Mouse (Mus musculus) lung, adult 2 months (tissue): ENCODE measurements around the gene Arfip1. TPM values are rescaled to one million over a fixed set of nuclear protein-coding genes. Genes with fewer than 3 reads are reported as not detected.
"Not testable (repeated sequence)": the region's sequence is repeated elsewhere in the genome, so short reads cannot be mapped to it uniquely, and the experiment has no call there.

Experiments used
- DNase-seq: peaks from one replicate; pipeline ENCODE4 v3.0.0; 2022
- H3K4me1 ChIP-seq: fragments of 200-500 bp; 2 replicates; pipeline ENCODE4 v1.6.1; 2011; ENCODE audit warnings: low read length; ENCODE audit not compliant: control insufficient read depth, insufficient read depth
- H3K4me3 ChIP-seq: fragments of 200-500 bp; replicated peaks from 2 replicates; pipeline ENCODE3; 2011; ENCODE audit warnings: low read depth, mild to moderate bottlenecking, control low read depth, low read length; ENCODE audit errors: extremely low read depth
- CTCF ChIP-seq: fragments of 200-500 bp; IDR thresholded peaks from 2 replicates; pipeline ENCODE4 v1.5.1; 2011; ENCODE audit warnings: mild to moderate bottlenecking, low read length, control low read depth; ENCODE audit not compliant: insufficient read depth
- POLR2A ChIP-seq: fragments of 200-500 bp; IDR thresholded peaks from 2 replicates; pipeline ENCODE4 v1.6.1; 2011; ENCODE audit warnings: low read depth, mild to moderate bottlenecking, control low read depth, low read length, borderline replicate concordance; ENCODE audit errors: extremely low read depth
- WGBS: fragments of 180-500 bp; shearing (Covaris S2); methylation state at CpG from one replicate; pipeline ENCODE4 v1.1.7; 2018; 5-methylcytosine and 5-hydroxymethylcytosine counted together
- polyA plus RNA-seq: library from polyadenylated mRNA; depleted of rRNA; stranded (reverse); fragments of >200 nt; gene quantifications from 2 replicates; pipeline ENCODE4 v1.2.3, GENCODE M21; 2012

Gene Arfip1
- polyA plus RNA-seq, 1 experiment: 14.2 TPM

DNA sequence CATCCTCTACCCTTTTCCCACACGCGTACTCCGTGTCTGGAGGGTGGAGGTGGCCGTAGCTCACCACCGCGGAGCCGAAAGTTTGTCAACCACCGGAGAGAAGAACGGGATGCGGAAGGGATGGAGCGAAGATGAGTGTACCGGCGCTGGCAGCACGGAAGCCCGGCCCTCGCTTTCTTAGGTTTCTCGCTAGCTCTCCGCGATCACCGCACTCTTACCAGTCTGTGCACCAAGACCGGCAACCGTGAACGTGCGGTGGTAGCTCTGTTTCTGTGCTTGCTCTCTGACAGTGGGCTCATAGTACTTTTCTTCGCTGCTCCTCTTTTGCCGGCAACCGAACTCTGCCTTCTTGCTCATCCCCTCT lies 470 bp upstream of the Arfip1 start:
- Histone ChIP-seq H3K4me3 (peak overlapping the region; percentile 95), H3K4me1 (no peaks in the 10 kb centered on the region; the same call in 1 of the 2 replicates)
- under 1% methylated on average over 27 of the region's 27 CpGs for WGBS
- DNase-seq: no peak
- TF ChIP-seq POLR2A: no peak; the same call in 1 of the 2 replicates
- no peak for TF ChIP-seq CTCF

DNA sequence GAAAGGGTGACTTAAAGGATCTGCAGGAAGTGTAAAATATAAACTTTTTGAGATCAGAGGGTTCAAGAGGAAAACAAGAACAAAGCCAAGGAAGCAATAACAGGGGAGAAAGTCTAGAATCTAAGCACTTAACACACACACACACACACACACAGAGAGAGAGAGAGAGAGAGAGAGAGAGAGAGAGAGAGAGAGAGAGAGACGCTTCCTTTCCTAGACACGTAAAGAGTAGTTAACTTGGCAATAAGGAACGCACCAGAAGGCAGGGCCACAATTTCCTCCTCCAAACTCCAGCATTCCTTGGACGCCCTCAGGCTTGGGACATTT lies 766 bp downstream of the Arfip1 start:
- no peak for DNase-seq
- 0% methylated on average over 4 of the region's 4 CpGs for WGBS

DNA sequence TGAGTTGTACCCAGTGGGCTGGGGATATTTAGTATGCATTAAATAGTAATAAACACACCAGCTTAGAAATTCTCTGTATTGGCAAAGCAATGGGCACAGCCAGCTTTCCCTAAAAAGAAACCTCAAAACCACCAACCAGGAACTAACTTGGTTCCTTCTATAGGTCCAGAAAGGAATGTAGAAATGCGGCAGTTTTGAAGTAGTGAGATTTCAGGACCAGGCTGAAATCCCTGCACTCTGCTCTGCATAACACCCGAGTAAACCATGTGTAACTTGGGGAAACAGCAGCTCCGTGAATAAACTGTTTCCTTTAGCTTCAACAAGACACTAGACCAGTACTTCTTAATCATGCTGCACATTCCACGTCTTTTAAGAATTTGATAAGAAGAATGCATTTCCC lies 1.7 kb downstream of the Arfip1 start:
- WGBS: 18% methylated on average over 4 of the region's 4 CpGs
- no peak for DNase-seq
- no peak for TF ChIP-seq POLR2A
- no peak for TF ChIP-seq CTCF
- Histone ChIP-seq H3K4me3 (no peak overlapping the region), H3K4me1 (peaks cover 4% of the 10 kb centered on the region; the same call in 1 of the 2 replicates)

More for the DNA sequence above, 766 bp downstream of the Arfip1 start:
- TF ChIP-seq POLR2A (no peak; the same call in 1 of the 2 replicates), CTCF (no peak)
- peak overlapping the region; percentile 95 for H3K4me3 ChIP-seq
- H3K4me1 ChIP-seq: no peaks in the 10 kb centered on the region; the same call in 1 of the 2 replicates

DNA sequence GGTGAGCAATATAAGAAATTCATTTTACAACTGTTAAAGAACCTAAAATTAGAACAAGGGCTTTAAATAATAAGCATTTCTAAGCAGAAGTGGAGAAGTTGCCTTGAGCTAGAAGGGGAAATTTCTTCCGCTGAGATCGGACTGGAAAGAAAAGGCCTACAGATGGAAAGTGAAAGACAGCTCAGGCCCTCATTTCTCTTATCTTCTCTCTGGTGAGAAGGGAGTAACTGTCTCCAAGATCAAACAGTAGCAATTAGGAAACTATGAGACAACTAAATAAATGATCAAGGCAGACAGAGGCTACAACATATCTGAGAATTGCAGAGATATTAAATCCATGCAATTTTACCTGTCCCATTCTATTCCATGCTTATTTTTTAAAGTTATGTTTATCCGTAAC lies 11.9 kb downstream of the Arfip1 start:
- H3K4me1 ChIP-seq: peaks cover 7% of the 10 kb centered on the region
- TF ChIP-seq POLR2A: no peak
- no peak for TF ChIP-seq CTCF
- no peak for DNase-seq
- 61% methylated on average over 3 of the region's 3 CpGs for WGBS
- no peak overlapping the region for H3K4me3 ChIP-seq

DNA sequence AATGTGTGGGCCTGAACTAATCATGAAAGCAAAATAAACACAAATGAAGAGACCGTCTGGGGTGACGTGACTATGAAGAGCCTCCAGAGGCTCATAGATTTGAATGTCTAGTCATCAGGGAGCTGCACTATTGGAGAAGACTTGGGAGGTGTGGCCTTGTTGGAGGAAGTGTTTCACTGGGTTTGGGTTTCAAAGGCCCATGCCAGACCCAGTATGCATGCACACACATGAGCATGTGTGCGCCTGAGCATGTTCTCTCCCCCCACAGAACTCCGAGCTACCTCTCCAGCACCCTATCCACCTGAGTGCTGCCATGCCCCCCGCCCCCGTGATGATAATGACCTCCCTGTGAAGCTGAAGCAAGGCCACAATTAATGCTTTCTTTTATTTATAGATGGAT lies 12.8 kb downstream of the Arfip1 start:
- H3K4me1 ChIP-seq: peaks cover 7% of the 10 kb centered on the region
- WGBS: 69% methylated on average over 6 of the region's 6 CpGs
- no peak for DNase-seq
- no peak overlapping the region for H3K4me3 ChIP-seq
- TF ChIP-seq POLR2A (no peak), CTCF (no peak)

DNA sequence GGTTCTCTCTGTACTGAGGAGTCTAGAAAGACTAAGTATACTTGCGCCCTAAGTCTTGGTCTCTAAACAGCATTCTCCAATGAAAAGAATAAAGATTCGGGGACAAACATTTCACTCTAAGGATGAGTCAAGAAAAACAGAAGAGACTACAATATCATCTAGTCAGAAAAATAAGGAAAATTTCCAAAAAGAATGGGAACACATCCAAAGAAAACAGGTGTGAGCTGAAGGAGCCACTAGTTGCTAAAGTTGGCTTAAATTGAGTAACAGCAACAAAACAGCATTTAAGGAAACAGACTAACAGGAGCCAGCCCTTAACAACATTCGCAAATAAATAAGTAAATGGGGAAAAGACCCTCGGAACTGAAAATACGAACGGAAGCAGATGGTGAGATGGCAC lies 13.9 kb downstream of the Arfip1 start:
- WGBS: 78% methylated on average over 6 of the region's 6 CpGs
- DNase-seq: no peak

DNA sequence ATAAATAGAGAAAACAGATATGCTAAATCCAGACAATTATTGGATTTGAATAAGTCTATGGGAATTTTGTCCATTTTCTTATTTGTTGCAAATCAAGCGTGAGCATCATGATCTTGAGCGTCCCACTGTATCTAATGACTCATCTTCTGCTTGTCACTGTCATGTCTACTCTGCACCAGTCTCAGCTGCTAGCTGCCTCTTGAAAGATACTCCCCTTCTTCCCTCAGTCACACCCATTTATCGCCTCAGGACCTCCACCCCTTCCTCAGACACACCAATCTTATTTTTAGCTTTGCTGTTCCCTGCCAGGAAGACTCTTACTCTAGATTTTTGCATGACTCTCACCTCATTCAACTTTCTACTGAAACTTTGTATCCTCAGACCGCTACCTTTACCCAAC lies 19.0 kb downstream of the Arfip1 start:
- Histone ChIP-seq H3K4me1 (peaks cover 14% of the 10 kb centered on the region), H3K4me3 (no peak overlapping the region)
- TF ChIP-seq POLR2A: no peak
- TF ChIP-seq CTCF: no peak
- WGBS: 71% methylated on average over 4 of the region's 4 CpGs
- no peak for DNase-seq

More for the DNA sequence above, 13.9 kb downstream of the Arfip1 start:
- TF ChIP-seq CTCF (no peak), POLR2A (no peak)
- H3K4me1 ChIP-seq: peaks cover 7% of the 10 kb centered on the region
- H3K4me3 ChIP-seq: no peak overlapping the region

DNA sequence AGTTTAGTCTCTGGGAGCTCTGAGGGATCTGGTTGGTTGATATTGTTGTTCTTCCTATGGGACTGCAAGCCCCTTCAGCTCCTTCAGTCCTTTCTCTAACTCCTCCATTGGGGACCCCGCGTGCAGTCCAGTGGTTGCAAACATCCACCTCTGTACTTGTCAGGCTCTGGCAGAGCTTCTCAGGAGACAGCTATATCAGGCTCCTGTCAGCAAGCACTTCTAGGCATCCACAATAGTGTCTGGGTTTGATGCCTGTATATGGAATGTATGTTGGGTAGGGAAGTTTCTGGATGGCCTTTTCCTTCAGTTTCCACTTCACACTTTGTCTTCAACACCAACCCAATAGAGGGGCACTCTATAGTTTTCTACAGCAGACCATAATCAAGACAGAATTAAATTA lies 19.5 kb downstream of the Arfip1 start:
- WGBS: 89% methylated on average over 2 of the region's 2 CpGs
- H3K4me3 ChIP-seq, DNase-seq: not testable (repeated sequence)
- H3K4me1 ChIP-seq: peaks cover 14% of the 10 kb centered on the region

DNA sequence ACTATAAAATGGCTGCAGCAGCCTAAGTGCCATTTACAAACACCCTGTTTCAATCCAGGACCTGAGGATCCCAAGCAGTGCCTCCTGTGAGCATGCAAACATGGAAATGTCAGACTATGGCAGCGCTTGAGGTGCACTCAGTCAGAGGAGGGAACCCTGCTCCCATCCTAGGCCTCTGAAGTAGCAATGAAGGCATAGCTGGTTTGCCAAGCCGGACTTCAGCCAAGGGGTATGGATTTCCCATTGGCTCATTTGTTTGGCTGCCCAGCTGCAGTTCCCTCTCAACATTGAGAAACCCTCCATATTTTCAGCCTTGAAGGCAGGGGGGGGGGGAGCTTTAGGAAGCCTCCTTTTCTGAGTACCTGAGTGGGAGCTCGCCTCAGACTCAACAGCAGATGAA lies 24.1 kb downstream of the Arfip1 start:
- no peak for DNase-seq
- peaks cover 10% of the 10 kb centered on the region for H3K4me1 ChIP-seq
- 80% methylated on average over 3 of the region's 3 CpGs for WGBS
- TF ChIP-seq POLR2A: no peak
- TF ChIP-seq CTCF: no peak
- H3K4me3 ChIP-seq: no peak overlapping the region

DNA sequence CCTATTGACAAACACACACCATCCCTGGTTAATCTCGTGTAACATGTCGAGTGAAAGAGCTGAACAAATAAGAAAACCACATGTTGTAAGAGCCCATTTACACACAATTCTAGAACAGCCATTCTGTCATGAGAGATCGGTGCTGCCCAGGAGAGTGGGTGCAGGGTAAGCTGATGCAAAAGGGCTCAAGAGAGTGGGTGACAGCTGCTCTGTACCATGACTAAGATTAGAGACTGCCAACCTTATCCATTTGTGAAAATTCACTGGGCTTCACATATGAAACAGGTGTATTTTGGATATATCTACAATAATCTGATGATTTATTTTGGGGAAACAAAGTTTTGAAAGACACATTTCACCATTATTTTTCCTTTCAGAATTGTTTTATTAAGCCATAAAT lies 26.6 kb downstream of the Arfip1 start:
- peaks cover 4% of the 10 kb centered on the region; the same call in 1 of the 2 replicates for H3K4me1 ChIP-seq
- 71% methylated on average over 3 of the region's 3 CpGs for WGBS

DNA sequence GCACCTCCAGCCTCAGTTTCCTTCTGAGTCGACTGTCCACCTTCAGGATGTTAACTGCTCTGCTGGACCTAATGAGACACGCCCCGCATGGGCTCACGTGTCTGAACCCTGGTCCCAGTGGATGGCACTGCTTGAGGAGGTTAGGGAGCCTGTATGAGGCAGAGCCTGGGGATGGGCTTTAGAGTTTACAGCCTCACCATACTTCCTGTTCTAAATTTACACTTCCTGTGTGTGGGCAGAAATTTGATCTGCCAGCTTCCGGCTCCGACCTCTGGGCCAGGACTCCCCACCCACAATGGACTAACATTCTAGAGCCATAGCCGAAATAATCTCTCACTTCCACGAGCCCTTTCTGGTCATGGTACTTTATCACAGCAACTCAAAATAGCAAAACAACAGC lies 35.2 kb downstream of the Arfip1 start:
- no peak overlapping the region for H3K4me3 ChIP-seq
- DNase-seq: no peak
- no peak for TF ChIP-seq POLR2A
- no peak for TF ChIP-seq CTCF
- WGBS: 52% methylated on average over 8 of the region's 8 CpGs
- no peaks in the 10 kb centered on the region; the same call in none of the 2 replicates for H3K4me1 ChIP-seq

More for the DNA sequence above, 26.6 kb downstream of the Arfip1 start:
- DNase-seq: no peak
- H3K4me3 ChIP-seq: no peak overlapping the region
- TF ChIP-seq POLR2A (no peak), CTCF (no peak)

DNA sequence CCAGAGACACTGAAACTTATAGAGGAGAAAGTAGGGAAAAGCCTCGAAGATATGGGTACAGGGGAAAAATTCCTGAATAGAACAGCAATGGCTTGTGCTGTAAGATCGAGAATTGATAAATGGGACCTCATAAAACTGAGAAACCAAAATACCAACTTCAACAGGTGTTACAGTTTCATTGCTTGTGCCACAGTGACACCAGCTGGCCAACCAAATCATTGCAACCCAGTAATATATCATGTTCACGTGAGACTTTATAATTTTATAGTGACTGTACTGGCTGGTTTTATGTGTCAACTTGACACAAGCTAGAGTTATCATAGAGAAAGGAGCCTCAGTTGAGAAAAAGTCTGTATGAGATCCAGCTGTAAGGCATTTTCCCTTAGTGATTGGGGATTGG lies 40.0 kb downstream of the Arfip1 start:
- not testable (repeated sequence) for H3K4me3 ChIP-seq, H3K4me1 ChIP-seq
- 12% methylated on average over 3 of the region's 3 CpGs for WGBS
- peak; percentile 66 for DNase-seq
